Mouse (Mus musculus) embryo, embryonic 11 days (tissue): ENCODE data around the gene Prodh2.
"Not testable (repeated sequence)": the region's sequence is repeated elsewhere in the genome, so short reads cannot be mapped to it uniquely, and the experiment has no call there.

Source experiments
- DNase-seq: peaks from one replicate; pipeline ENCODE4 v3.0.0-alpha.2; 2015

Gene Prodh2

GRCm38 (mm10) chr7:30490251-30490956, 3.0 kb upstream of the Prodh2 start:
- DNase-seq = peak; percentile 52

- no peak for DNase-seq
Observed at GRCm38 (mm10) chr7:30490957-30491307, 2.5 kb upstream of the Prodh2 start.

GRCm38 (mm10) chr7:30492765-30493164, 657 bp upstream of the Prodh2 start:
- peak; percentile 77 for DNase-seq

GRCm38 (mm10) chr7:30495506-30496042, 2.2 kb downstream of the Prodh2 start:
- DNase-seq = not testable (repeated sequence)

- not testable (repeated sequence) for DNase-seq
Observed at GRCm38 (mm10) chr7:30501159-30501558, 7.7 kb downstream of the Prodh2 start.

- DNase-seq = no peak
Observed at GRCm38 (mm10) chr7:30508061-30508460, 14.6 kb downstream of the Prodh2 start.

- DNase-seq = no peak
Observed at GRCm38 (mm10) chr7:30515003-30515760, 21.8 kb downstream of the Prodh2 start.

GRCm38 (mm10) chr7:30518325-30518724, 24.9 kb downstream of the Prodh2 start:
- DNase-seq = no peak

- DNase-seq = no peak
Observed at GRCm38 (mm10) chr7:30520396-30520795, 27.0 kb downstream of the Prodh2 start.

- no peak for DNase-seq
Observed at GRCm38 (mm10) chr7:30520856-30521255, 27.4 kb downstream of the Prodh2 start.

GRCm38 (mm10) chr7:30522871-30523270, 29.4 kb downstream of the Prodh2 start:
- DNase-seq = no peak

- DNase-seq = no peak
Observed at GRCm38 (mm10) chr7:30524487-30524886, 31.1 kb downstream of the Prodh2 start.

GRCm38 (mm10) chr7:30525954-30526353, 32.5 kb downstream of the Prodh2 start:
- DNase-seq = peak; percentile 24

- no peak for DNase-seq
Observed at GRCm38 (mm10) chr7:30526399-30526798, 33.0 kb downstream of the Prodh2 start.

GRCm38 (mm10) chr7:30526981-30527380, 33.6 kb downstream of the Prodh2 start:
- no peak for DNase-seq

- DNase-seq = no peak
Observed at GRCm38 (mm10) chr7:30531291-30531815, 37.9 kb downstream of the Prodh2 start.

GRCm38 (mm10) chr7:30532931-30533330, 39.5 kb downstream of the Prodh2 start:
- DNase-seq = peak; percentile 53

GRCm38 (mm10) chr7:30533941-30534632, 40.7 kb downstream of the Prodh2 start:
- DNase-seq = peak; percentile 54

GRCm38 (mm10) chr7:30534633-30535577, 41.5 kb downstream of the Prodh2 start, which contains the start of gene Arhgap33:
Arhgap33 (minus strand) TSS chr7:30535060.
- peak; percentile 100 for DNase-seq

- DNase-seq = no peak
Observed at GRCm38 (mm10) chr7:30540572-30540971, 47.1 kb downstream of the Prodh2 start.

GRCm38 (mm10) chr7:30544327-30544726, 50.9 kb downstream of the Prodh2 start:
- no peak for DNase-seq

- no peak for DNase-seq
Observed at GRCm38 (mm10) chr7:30549880-30550279, 56.5 kb downstream of the Prodh2 start.
